Mouse (Mus musculus) adrenal gland, adult 8-10 months (tissue): ENCODE results near the gene Cd244a. TPM values are rescaled to one million over a fixed set of nuclear protein-coding genes. Genes with fewer than 3 reads are reported as not detected.
A peak's percentile ranks its signal among the peaks of the same experiment; 100 is the strongest.

Source experiments
- DNase-seq: peaks from one replicate; pipeline ENCODE4 v3.0.0; 2022
- total RNA-seq, 4 experiments: library from RNA; stranded (reverse); gene quantifications; 2 replicates each; pipeline ENCODE4 v1.2.4; 2022

The Cd244a gene
- 1 to 10 TPM in 2 of 4 experiments, under 1 TPM in 2; 0.71 to 1.3 (median 0.97) TPM for total RNA-seq

- DNase-seq: no peak
These were observed at the start of gene Cd244a for GRCm38 (mm10) chr1:171558898-171559297. Gene Cd244a (plus strand): TSS chr1:171559193.

GRCm38 (mm10) chr1:171513234-171513633 lies 45.8 kb upstream of the Cd244a start:
- DNase-seq: no peak

- no peak for DNase-seq
These were observed 45.2 kb upstream of the Cd244a start for GRCm38 (mm10) chr1:171513760-171514159.

GRCm38 (mm10) chr1:171515039-171515438 lies 44.0 kb upstream of the Cd244a start:
- no peak for DNase-seq

- no peak for DNase-seq
These were observed 43.4 kb upstream of the Cd244a start for GRCm38 (mm10) chr1:171515557-171515956.

- DNase-seq: no peak
These were observed 27.6 kb upstream of the Cd244a start for GRCm38 (mm10) chr1:171531367-171531766.

GRCm38 (mm10) chr1:171532830-171533229 lies 26.2 kb upstream of the Cd244a start:
- no peak for DNase-seq

- DNase-seq: no peak
These were observed 24.4 kb upstream of the Cd244a start for GRCm38 (mm10) chr1:171534557-171534956.

GRCm38 (mm10) chr1:171535194-171535593 lies 23.8 kb upstream of the Cd244a start, which contains the start of gene Itln1:
Gene Itln1 (minus strand): TSS chr1:171535294.
- DNase-seq: no peak

GRCm38 (mm10) chr1:171540694-171541093 lies 18.3 kb upstream of the Cd244a start:
- no peak for DNase-seq

- DNase-seq: no peak
These were observed 7.7 kb upstream of the Cd244a start for GRCm38 (mm10) chr1:171551326-171551725.

- no peak for DNase-seq
These were observed 6.8 kb upstream of the Cd244a start for GRCm38 (mm10) chr1:171552230-171552629.

- no peak for DNase-seq
These were observed 5.3 kb upstream of the Cd244a start for GRCm38 (mm10) chr1:171553359-171554341.

GRCm38 (mm10) chr1:171556366-171556765 lies 2.6 kb upstream of the Cd244a start:
- no peak for DNase-seq

GRCm38 (mm10) chr1:171558407-171558806 lies 586 bp upstream of the Cd244a start:
- no peak for DNase-seq

GRCm38 (mm10) chr1:171560262-171560661 lies 1.3 kb downstream of the Cd244a start:
- no peak for DNase-seq

- DNase-seq: no peak
These were observed 2.2 kb downstream of the Cd244a start for GRCm38 (mm10) chr1:171561200-171561599.

- DNase-seq: no peak
These were observed 2.7 kb downstream of the Cd244a start for GRCm38 (mm10) chr1:171561639-171562225.

GRCm38 (mm10) chr1:171563042-171563441 lies 4.0 kb downstream of the Cd244a start:
- DNase-seq: no peak

GRCm38 (mm10) chr1:171564247-171564646 lies 5.3 kb downstream of the Cd244a start:
- DNase-seq: no peak

- no peak for DNase-seq
These were observed 6.9 kb downstream of the Cd244a start for GRCm38 (mm10) chr1:171565888-171566287.

GRCm38 (mm10) chr1:171566777-171567176 lies 7.8 kb downstream of the Cd244a start:
- DNase-seq: peak; percentile 23

- no peak for DNase-seq
These were observed 9.4 kb downstream of the Cd244a start for GRCm38 (mm10) chr1:171568436-171568835.

GRCm38 (mm10) chr1:171577168-171577567 lies 18.2 kb downstream of the Cd244a start:
- no peak for DNase-seq
